Mouse (Mus musculus) kidney, embryonic 16.5 days (tissue): ENCODE data around the gene Nkapd1. TPM values are rescaled to one million over a fixed set of nuclear protein-coding genes. Genes with fewer than 3 reads are reported as not detected.

Source experiments
- ATAC-seq: fragments of 200-750 bp; cut with Nextera tagmentation; 2 replicates; pipeline ENCODE4 v1.8.0; 2017; ENCODE audit warnings: moderate TSS enrichment; ENCODE audit not compliant: low FRiP score, low TSS enrichment
- H3K27ac ChIP-seq: fragments of 300-500 bp; sonication (generic); 2 replicates; pipeline ENCODE4 v1.5.1; 2014; ENCODE audit warnings: low read length
- H3K27me3 ChIP-seq: fragments of 300-500 bp; sonication (generic); 2 replicates; pipeline ENCODE4 v1.6.1; 2014; ENCODE audit warnings: low read length, control low read depth, mixed read lengths; ENCODE audit not compliant: insufficient read depth
- H3K36me3 ChIP-seq: fragments of 300-500 bp; sonication (generic); 2 replicates; pipeline ENCODE4 v1.6.1; 2014; ENCODE audit warnings: low read length, control low read depth, mixed read lengths; ENCODE audit not compliant: insufficient read depth
- H3K4me1 ChIP-seq: fragments of 300-500 bp; sonication (generic); 2 replicates; pipeline ENCODE4 v1.6.1; 2014; ENCODE audit warnings: low read length, control low read depth, mixed read lengths; ENCODE audit not compliant: insufficient read depth
- H3K4me2 ChIP-seq: fragments of 300-500 bp; sonication (generic); replicated peaks from 2 replicates; pipeline ENCODE4 v1.6.1; 2014; ENCODE audit warnings: low read depth, low read length
- H3K4me3 ChIP-seq: fragments of 300-500 bp; sonication (generic); 2 replicates; pipeline ENCODE4 v1.5.1; 2014; ENCODE audit warnings: mild to moderate bottlenecking, low read length
- H3K9ac ChIP-seq: fragments of 300-500 bp; sonication (generic); replicated peaks from 2 replicates; pipeline ENCODE4 v1.6.1; 2014; ENCODE audit warnings: low read length
- H3K9me3 ChIP-seq: fragments of 300-500 bp; sonication (generic); 2 replicates; pipeline ENCODE4 v1.6.1; 2016; ENCODE audit warnings: low read length, control low read depth
- WGBS: fragments of 180-500 bp; shearing (Covaris S2); extraction: QIAGEN DNeasy Blood & Tissue Kit; methylation state at CpG from one replicate; pipeline ENCODE4 v1.1.7; 2014; 5-methylcytosine and 5-hydroxymethylcytosine counted together
- polyA plus RNA-seq: library from polyadenylated mRNA; unstranded; fragments of >200 nt; fragmentation: Nextera tagmentation; extraction: Ambion mirVana; gene quantifications from 2 replicates; pipeline ENCODE4 v1.2.1, GENCODE M21; 2015

Nkapd1 gene
- polyA plus RNA-seq, 1 experiment from 2014 or later = 17.0 TPM

GRCm38 (mm10) chr9:50602055-50602845 lies 15.0 kb downstream of the Nkapd1 start:
- H3K36me3 ChIP-seq = peaks cover 39% of the 10 kb centered on the region
- H3K27ac ChIP-seq = no peak overlapping the region

GRCm38 (mm10) chr9:50601536-50601935 lies 15.7 kb downstream of the Nkapd1 start:
- no peaks in the 10 kb centered on the region for H3K27me3 ChIP-seq
- peak overlapping the region; percentile 15; the same call in 1 of the 2 replicates for H3K4me2 ChIP-seq
- H3K9ac ChIP-seq = no peak overlapping the region
- ATAC-seq = no peak
- H3K36me3 ChIP-seq = peaks cover 46% of the 10 kb centered on the region
- WGBS = 88% methylated on average over 6 of the region's 6 CpGs
- H3K9me3 ChIP-seq = no peaks in the 10 kb centered on the region
- H3K4me1 ChIP-seq = peaks cover 19% of the 10 kb centered on the region
- no peak overlapping the region for H3K4me3 ChIP-seq
- H3K27ac ChIP-seq = no peak overlapping the region

More at GRCm38 (mm10) chr9:50602055-50602845, 15.0 kb downstream of the Nkapd1 start:
- peaks cover 19% of the 10 kb centered on the region for H3K4me1 ChIP-seq
- peak overlapping the region; percentile 94 for H3K4me2 ChIP-seq
- peak overlapping the region; percentile 93 for H3K9ac ChIP-seq
- 76% methylated on average over 7 of the region's 7 CpGs for WGBS
- H3K27me3 ChIP-seq = no peaks in the 10 kb centered on the region
- H3K9me3 ChIP-seq = no peaks in the 10 kb centered on the region
- no peak for ATAC-seq
- H3K4me3 ChIP-seq = peak overlapping the region; percentile 93

GRCm38 (mm10) chr9:50596973-50597372 lies 20.3 kb downstream of the Nkapd1 start:
- Histone ChIP-seq H3K4me2 (no peak overlapping the region), H3K9ac (no peak overlapping the region), H3K36me3 (peaks cover 50% of the 10 kb centered on the region), H3K27me3 (no peaks in the 10 kb centered on the region), H3K9me3 (no peaks in the 10 kb centered on the region), H3K27ac (no peak overlapping the region), H3K4me3 (no peak overlapping the region), H3K4me1 (peaks cover 5% of the 10 kb centered on the region)
- WGBS = 90% methylated on average over 8 of the region's 8 CpGs
- no peak for ATAC-seq

GRCm38 (mm10) chr9:50594794-50595417 lies 22.4 kb downstream of the Nkapd1 start:
- Histone ChIP-seq H3K27ac (peak overlapping the region; percentile 59), H3K9ac (no peak overlapping the region), H3K27me3 (no peaks in the 10 kb centered on the region), H3K9me3 (no peaks in the 10 kb centered on the region), H3K36me3 (peaks cover 44% of the 10 kb centered on the region), H3K4me2 (no peak overlapping the region), H3K4me3 (no peak overlapping the region), H3K4me1 (0 out of 2 replicates have a peak, but pooled peaks cover 3% of the 10 kb centered on the region)
- 71% methylated on average over 12 of the region's 12 CpGs for WGBS
- ATAC-seq = peak; percentile 69; the same call in 1 of the 2 replicates

- H3K27ac ChIP-seq = no peak overlapping the region
- H3K36me3 ChIP-seq = peaks cover 33% of the 10 kb centered on the region
- no peak overlapping the region for H3K4me2 ChIP-seq
- H3K27me3 ChIP-seq = no peaks in the 10 kb centered on the region
- 84% methylated on average over 3 of the region's 3 CpGs for WGBS
- no peak overlapping the region for H3K9ac ChIP-seq
- 0 out of 2 replicates have a peak, but pooled peaks cover 3% of the 10 kb centered on the region for H3K4me1 ChIP-seq
- no peaks in the 10 kb centered on the region for H3K9me3 ChIP-seq
- no peak for ATAC-seq
- H3K4me3 ChIP-seq = no peak overlapping the region
Observed at GRCm38 (mm10) chr9:50593544-50593943, 23.7 kb downstream of the Nkapd1 start.

- no peak for ATAC-seq
- Histone ChIP-seq H3K9me3 (no peaks in the 10 kb centered on the region), H3K27ac (no peak overlapping the region), H3K27me3 (no peaks in the 10 kb centered on the region), H3K4me1 (0 out of 2 replicates have a peak, but pooled peaks cover 3% of the 10 kb centered on the region), H3K4me3 (no peak overlapping the region), H3K9ac (no peak overlapping the region), H3K4me2 (no peak overlapping the region), H3K36me3 (peaks cover 27% of the 10 kb centered on the region)
- 88% methylated on average over 9 of the region's 9 CpGs for WGBS
Observed at GRCm38 (mm10) chr9:50592955-50593354, 24.3 kb downstream of the Nkapd1 start.

GRCm38 (mm10) chr9:50590856-50591518 lies 26.3 kb downstream of the Nkapd1 start:
- Histone ChIP-seq H3K4me2 (no peak overlapping the region), H3K4me1 (0 out of 2 replicates have a peak, but pooled peaks cover 3% of the 10 kb centered on the region), H3K27ac (no peak overlapping the region), H3K9me3 (no peaks in the 10 kb centered on the region), H3K27me3 (no peaks in the 10 kb centered on the region), H3K4me3 (no peak overlapping the region), H3K36me3 (peaks cover 10% of the 10 kb centered on the region; the same call in 1 of the 2 replicates), H3K9ac (no peak overlapping the region)
- ATAC-seq = no peak
- WGBS = 74% methylated on average over 10 of the region's 10 CpGs

GRCm38 (mm10) chr9:50586955-50587354 lies 30.3 kb downstream of the Nkapd1 start:
- no peak overlapping the region for H3K4me3 ChIP-seq
- H3K4me2 ChIP-seq = no peak overlapping the region
- no peak overlapping the region for H3K9ac ChIP-seq
- WGBS = 74% methylated on average over 4 of the region's 4 CpGs
- ATAC-seq = no peak
- no peaks in the 10 kb centered on the region for H3K9me3 ChIP-seq
- no peaks in the 10 kb centered on the region for H3K4me1 ChIP-seq
- no peak overlapping the region for H3K27ac ChIP-seq
- no peaks in the 10 kb centered on the region for H3K36me3 ChIP-seq
- no peaks in the 10 kb centered on the region for H3K27me3 ChIP-seq

GRCm38 (mm10) chr9:50585145-50585818 lies 32.0 kb downstream of the Nkapd1 start:
- Histone ChIP-seq H3K27me3 (no peaks in the 10 kb centered on the region), H3K4me3 (no peak overlapping the region), H3K4me1 (no peaks in the 10 kb centered on the region), H3K9ac (no peak overlapping the region), H3K27ac (no peak overlapping the region), H3K4me2 (no peak overlapping the region), H3K36me3 (no peaks in the 10 kb centered on the region), H3K9me3 (no peaks in the 10 kb centered on the region)
- 67% methylated on average over 6 of the region's 6 CpGs for WGBS
- no peak for ATAC-seq
